Mouse (Mus musculus) embryo, embryonic 11 days (tissue): ENCODE data around the gene Tmem104.
A peak's percentile ranks its signal among the peaks of the same experiment; 100 is the strongest.

Source experiments
- DNase-seq: peaks from one replicate; pipeline ENCODE4 v3.0.0-alpha.2; 2015

Gene Tmem104

GRCm38 (mm10) chr11:115266400-115266778 lies 79.1 kb downstream of the Tmem104 start:
- DNase-seq, result no peak

GRCm38 (mm10) chr11:115267061-115267883 lies 80.0 kb downstream of the Tmem104 start, which contains the start of gene Grin2c:
Gene Grin2c, minus strand, starts transcription at chr11:115267243.
- DNase-seq, result no peak

- DNase-seq, result no peak
Measured at GRCm38 (mm10) chr11:115267958-115268357, 80.7 kb downstream of the Tmem104 start.

GRCm38 (mm10) chr11:115269330-115270066 lies 82.2 kb downstream of the Tmem104 start:
- no peak for DNase-seq

GRCm38 (mm10) chr11:115270148-115270861 lies 83.0 kb downstream of the Tmem104 start:
- DNase-seq, result peak; percentile 82

GRCm38 (mm10) chr11:115271052-115271451 lies 83.8 kb downstream of the Tmem104 start:
- no peak for DNase-seq

- no peak for DNase-seq
Measured at GRCm38 (mm10) chr11:115271481-115271880, 84.2 kb downstream of the Tmem104 start.

GRCm38 (mm10) chr11:115272894-115273498 lies 85.7 kb downstream of the Tmem104 start:
- no peak for DNase-seq

- DNase-seq, result no peak
Measured at GRCm38 (mm10) chr11:115273735-115274134, 86.4 kb downstream of the Tmem104 start.

- DNase-seq, result no peak
Measured at GRCm38 (mm10) chr11:115274178-115274577, 86.9 kb downstream of the Tmem104 start.

GRCm38 (mm10) chr11:115274771-115275170 lies 87.5 kb downstream of the Tmem104 start:
- no peak for DNase-seq

- no peak for DNase-seq
Measured at GRCm38 (mm10) chr11:115275509-115275908, 88.2 kb downstream of the Tmem104 start.

- no peak for DNase-seq
Measured at GRCm38 (mm10) chr11:115275954-115276353, 88.7 kb downstream of the Tmem104 start.

GRCm38 (mm10) chr11:115276780-115277603 lies 89.7 kb downstream of the Tmem104 start, which contains the start of gene Fdxr:
Gene Fdxr, minus strand, starts transcription at chr11:115277050.
- peak; percentile 99 for DNase-seq

GRCm38 (mm10) chr11:115277604-115277975 lies 90.3 kb downstream of the Tmem104 start:
- DNase-seq, result no peak

GRCm38 (mm10) chr11:115278176-115278575 lies 90.9 kb downstream of the Tmem104 start:
- no peak for DNase-seq

GRCm38 (mm10) chr11:115279726-115280125 lies 92.4 kb downstream of the Tmem104 start:
- no peak for DNase-seq

GRCm38 (mm10) chr11:115282295-115282694 lies 95.0 kb downstream of the Tmem104 start:
- no peak for DNase-seq

- no peak for DNase-seq
Measured at GRCm38 (mm10) chr11:115282723-115283485, 95.6 kb downstream of the Tmem104 start.

GRCm38 (mm10) chr11:115283486-115283765 lies 96.1 kb downstream of the Tmem104 start:
- DNase-seq, result no peak

GRCm38 (mm10) chr11:115283891-115284620 lies 96.8 kb downstream of the Tmem104 start:
- DNase-seq, result no peak
